Mouse (Mus musculus): ENCODE results near the gene Tex46. TPM values are rescaled to one million over a fixed set of nuclear protein-coding genes. Genes with fewer than 3 reads are reported as not detected.
A peak's percentile ranks its signal among the peaks of the same experiment; 100 is the strongest.

The Tex46 gene
- polyA plus RNA-seq, 1 experiment from 2014 or later: not detected

- no peak overlapping the region; the same call in 1 of the 2 replicates for H3K9ac ChIP-seq (replicated peaks)
- peaks cover 10% of the 10 kb centered on the region for H3K4me1 ChIP-seq (replicated peaks)
- H3K4me3 ChIP-seq (replicated peaks): peak overlapping the region; percentile 99
- H3K27ac ChIP-seq: no peak overlapping the region
- H3K36me3 ChIP-seq: 0 out of 2 replicates have a peak, but pooled peaks cover 7% of the 10 kb centered on the region
- no peak for ATAC-seq (ENCODE audit: insufficient number of reproducible peaks, insufficient read depth, low FRiP score, low TSS enrichment, low read depth)
- 86% methylated on average over 2 of the region's 2 CpGs for WGBS
- H3K27me3 ChIP-seq: no peaks in the 10 kb centered on the region
- H3K4me2 ChIP-seq: peak overlapping the region; percentile 68
- H3K9me3 ChIP-seq: no peaks in the 10 kb centered on the region
These were observed 9.7 kb upstream of the Tex46 start for GRCm38 (mm10) chr4:136600536-136600935.

- Histone ChIP-seq H3K27ac (peak overlapping the region; percentile 96), H3K4me3 (replicated peaks) (peak overlapping the region; percentile 99), H3K27me3 (no peaks in the 10 kb centered on the region), H3K4me1 (replicated peaks) (peaks cover 10% of the 10 kb centered on the region), H3K9me3 (no peaks in the 10 kb centered on the region), H3K4me2 (peak overlapping the region; percentile 68), H3K36me3 (0 out of 2 replicates have a peak, but pooled peaks cover 7% of the 10 kb centered on the region), H3K9ac (replicated peaks) (peak overlapping the region; percentile 100)
- under 1% methylated on average over 13 of the region's 13 CpGs for WGBS
- no peak for ATAC-seq (ENCODE audit: insufficient number of reproducible peaks, insufficient read depth, low FRiP score, low TSS enrichment, low read depth)
These were observed 8.8 kb upstream of the Tex46 start for GRCm38 (mm10) chr4:136601476-136601875.

- H3K4me2 ChIP-seq: peak overlapping the region; percentile 68
- H3K36me3 ChIP-seq: 0 out of 2 replicates have a peak, but pooled peaks cover 7% of the 10 kb centered on the region
- peak overlapping the region; percentile 100 for H3K9ac ChIP-seq (replicated peaks)
- peaks cover 10% of the 10 kb centered on the region for H3K4me1 ChIP-seq (replicated peaks)
- WGBS: under 1% methylated on average over 63 of the region's 68 CpGs
- no peaks in the 10 kb centered on the region for H3K27me3 ChIP-seq
- peak overlapping the region; percentile 99 for H3K4me3 ChIP-seq (replicated peaks)
- no peaks in the 10 kb centered on the region for H3K9me3 ChIP-seq
- peak; percentile 42; the same call in 1 of the 2 replicates for ATAC-seq (ENCODE audit: insufficient number of reproducible peaks, insufficient read depth, low FRiP score, low TSS enrichment, low read depth)
- peak overlapping the region; percentile 96 for H3K27ac ChIP-seq
These were observed 8.2 kb upstream of the Tex46 start for GRCm38 (mm10) chr4:136602018-136602554.

- peak within 1 kb of the TSS; percentile 99 for H3K4me3 ChIP-seq (replicated peaks)
- ATAC-seq (ENCODE audit: insufficient number of reproducible peaks, insufficient read depth, low FRiP score, low TSS enrichment, low read depth): peak; percentile 85
- 0 out of 2 replicates have a peak, but pooled peaks cover 7% of the 10 kb centered on the region for H3K36me3 ChIP-seq
- H3K4me1 ChIP-seq (replicated peaks): peaks cover 10% of the 10 kb centered on the region
- H3K4me2 ChIP-seq: peak within 1 kb of the TSS; percentile 68
- WGBS: under 1% methylated on average over 44 of the region's 45 CpGs
- no peaks in the 10 kb centered on the region for H3K9me3 ChIP-seq
- H3K9ac ChIP-seq (replicated peaks): peak within 1 kb of the TSS; percentile 100
- no peaks in the 10 kb centered on the region for H3K27me3 ChIP-seq
- peak within 1 kb of the TSS; percentile 96 for H3K27ac ChIP-seq
These were observed 7.7 kb upstream of the Tex46 start, which contains the start of gene Kdm1a for GRCm38 (mm10) chr4:136602568-136602967. Kdm1a (minus strand) TSS chr4:136602723.

- ATAC-seq (ENCODE audit: insufficient number of reproducible peaks, insufficient read depth, low FRiP score, low TSS enrichment, low read depth): no peak
- Histone ChIP-seq H3K9me3 (no peaks in the 10 kb centered on the region), H3K4me2 (no peak overlapping the region), H3K36me3 (no peaks in the 10 kb centered on the region), H3K27me3 (no peaks in the 10 kb centered on the region), H3K27ac (no peak overlapping the region), H3K4me3 (replicated peaks) (no peak overlapping the region), H3K9ac (replicated peaks) (no peak overlapping the region), H3K4me1 (replicated peaks) (peaks cover 4% of the 10 kb centered on the region; the same call in 1 of the 2 replicates)
- 91% methylated on average over 19 of the region's 19 CpGs for WGBS
These were observed 4.3 kb upstream of the Tex46 start for GRCm38 (mm10) chr4:136605756-136606485.

- H3K4me3 ChIP-seq (replicated peaks): no peak overlapping the region
- H3K4me2 ChIP-seq: no peak overlapping the region
- no peaks in the 10 kb centered on the region for H3K36me3 ChIP-seq
- no peaks in the 10 kb centered on the region for H3K4me1 ChIP-seq (replicated peaks)
- WGBS: 61% methylated on average over 7 of the region's 7 CpGs
- H3K27me3 ChIP-seq: no peaks in the 10 kb centered on the region
- no peak overlapping the region for H3K9ac ChIP-seq (replicated peaks)
- ATAC-seq (ENCODE audit: insufficient number of reproducible peaks, insufficient read depth, low FRiP score, low TSS enrichment, low read depth): no peak
- no peak overlapping the region for H3K27ac ChIP-seq
- no peaks in the 10 kb centered on the region for H3K9me3 ChIP-seq
These were observed 3.4 kb downstream of the Tex46 start for GRCm38 (mm10) chr4:136613657-136614056.

- H3K4me1 ChIP-seq (replicated peaks): 0 out of 2 replicates have a peak, but pooled peaks cover 2% of the 10 kb centered on the region
- no peak overlapping the region for H3K9ac ChIP-seq (replicated peaks)
- no peaks in the 10 kb centered on the region for H3K36me3 ChIP-seq
- H3K27ac ChIP-seq: no peak overlapping the region
- ATAC-seq (ENCODE audit: insufficient number of reproducible peaks, insufficient read depth, low FRiP score, low TSS enrichment, low read depth): no peak
- H3K27me3 ChIP-seq: peaks cover 5% of the 10 kb centered on the region
- no peak overlapping the region for H3K4me3 ChIP-seq (replicated peaks)
- no peaks in the 10 kb centered on the region for H3K9me3 ChIP-seq
- H3K4me2 ChIP-seq: no peak overlapping the region
- WGBS: 0% methylated on average over 1 of the region's 1 CpGs
These were observed 11.1 kb downstream of the Tex46 start for GRCm38 (mm10) chr4:136621336-136621735.

GRCm38 (mm10) chr4:136621956-136622355 lies 11.7 kb downstream of the Tex46 start:
- Histone ChIP-seq H3K27ac (no peak overlapping the region), H3K9me3 (no peaks in the 10 kb centered on the region), H3K9ac (replicated peaks) (no peak overlapping the region), H3K27me3 (peaks cover 5% of the 10 kb centered on the region), H3K4me3 (replicated peaks) (no peak overlapping the region), H3K4me2 (no peak overlapping the region), H3K4me1 (replicated peaks) (0 out of 2 replicates have a peak, but pooled peaks cover 2% of the 10 kb centered on the region), H3K36me3 (no peaks in the 10 kb centered on the region)
- ATAC-seq (ENCODE audit: insufficient number of reproducible peaks, insufficient read depth, low FRiP score, low TSS enrichment, low read depth): no peak
- WGBS: 56% methylated on average over 5 of the region's 5 CpGs

- H3K36me3 ChIP-seq: no peaks in the 10 kb centered on the region
- H3K4me3 ChIP-seq (replicated peaks): no peak within 1 kb of the TSS
- no peaks in the 10 kb centered on the region for H3K9me3 ChIP-seq
- H3K4me2 ChIP-seq: no peak within 1 kb of the TSS
- WGBS: 44% methylated on average over 6 of the region's 6 CpGs
- no peak within 1 kb of the TSS for H3K9ac ChIP-seq (replicated peaks)
- H3K4me1 ChIP-seq (replicated peaks): 0 out of 2 replicates have a peak, but pooled peaks cover 2% of the 10 kb centered on the region
- H3K27ac ChIP-seq: no peak within 1 kb of the TSS
- peaks cover 5% of the 10 kb centered on the region for H3K27me3 ChIP-seq
- no peak for ATAC-seq (ENCODE audit: insufficient number of reproducible peaks, insufficient read depth, low FRiP score, low TSS enrichment, low read depth)
These were observed 12.2 kb downstream of the Tex46 start, which contains the start of gene Lactbl1 for GRCm38 (mm10) chr4:136622388-136622787. Lactbl1 (plus strand) TSS chr4:136622621.

- WGBS: 73% methylated on average over 6 of the region's 6 CpGs
- Histone ChIP-seq H3K36me3 (no peaks in the 10 kb centered on the region), H3K9me3 (no peaks in the 10 kb centered on the region), H3K27me3 (peaks cover 10% of the 10 kb centered on the region), H3K4me3 (replicated peaks) (no peak overlapping the region), H3K9ac (replicated peaks) (no peak overlapping the region), H3K27ac (no peak overlapping the region), H3K4me2 (no peak overlapping the region), H3K4me1 (replicated peaks) (no peaks in the 10 kb centered on the region)
- ATAC-seq (ENCODE audit: insufficient number of reproducible peaks, insufficient read depth, low FRiP score, low TSS enrichment, low read depth): no peak
These were observed 16.4 kb downstream of the Tex46 start for GRCm38 (mm10) chr4:136626590-136626989.

GRCm38 (mm10) chr4:136631237-136631994 lies 21.2 kb downstream of the Tex46 start:
- H3K27me3 ChIP-seq: peaks cover 22% of the 10 kb centered on the region
- no peak for ATAC-seq (ENCODE audit: insufficient number of reproducible peaks, insufficient read depth, low FRiP score, low TSS enrichment, low read depth)
- 82% methylated on average over 11 of the region's 11 CpGs for WGBS
- H3K27ac ChIP-seq: no peak overlapping the region
- no peak overlapping the region for H3K4me2 ChIP-seq
- no peaks in the 10 kb centered on the region for H3K4me1 ChIP-seq (replicated peaks)
- H3K4me3 ChIP-seq (replicated peaks): no peak overlapping the region
- H3K36me3 ChIP-seq: no peaks in the 10 kb centered on the region
- H3K9me3 ChIP-seq: peaks cover 6% of the 10 kb centered on the region; the same call in 1 of the 2 replicates
- H3K9ac ChIP-seq (replicated peaks): no peak overlapping the region
